Mouse (Mus musculus) adrenal gland, adult 8-10 months (tissue): ENCODE results near the gene Plekhh1. TPM values are rescaled to one million over a fixed set of nuclear protein-coding genes. Genes with fewer than 3 reads are reported as not detected.

Source experiments
- DNase-seq: peaks from one replicate; pipeline ENCODE4 v3.0.0; 2022
- total RNA-seq, 4 experiments: library from RNA; stranded (reverse); gene quantifications; 2 replicates each; pipeline ENCODE4 v1.2.4; 2022

Plekhh1 gene
- total RNA-seq, 4 experiments from 2014 or later, result 2.6 to 6.1 (median 4.3) TPM

GRCm38 (mm10) chr12:79072576-79072975 lies 43.6 kb downstream of the Plekhh1 start:
- DNase-seq, result no peak

GRCm38 (mm10) chr12:79073362-79073761 lies 44.4 kb downstream of the Plekhh1 start:
- no peak for DNase-seq

DNA sequence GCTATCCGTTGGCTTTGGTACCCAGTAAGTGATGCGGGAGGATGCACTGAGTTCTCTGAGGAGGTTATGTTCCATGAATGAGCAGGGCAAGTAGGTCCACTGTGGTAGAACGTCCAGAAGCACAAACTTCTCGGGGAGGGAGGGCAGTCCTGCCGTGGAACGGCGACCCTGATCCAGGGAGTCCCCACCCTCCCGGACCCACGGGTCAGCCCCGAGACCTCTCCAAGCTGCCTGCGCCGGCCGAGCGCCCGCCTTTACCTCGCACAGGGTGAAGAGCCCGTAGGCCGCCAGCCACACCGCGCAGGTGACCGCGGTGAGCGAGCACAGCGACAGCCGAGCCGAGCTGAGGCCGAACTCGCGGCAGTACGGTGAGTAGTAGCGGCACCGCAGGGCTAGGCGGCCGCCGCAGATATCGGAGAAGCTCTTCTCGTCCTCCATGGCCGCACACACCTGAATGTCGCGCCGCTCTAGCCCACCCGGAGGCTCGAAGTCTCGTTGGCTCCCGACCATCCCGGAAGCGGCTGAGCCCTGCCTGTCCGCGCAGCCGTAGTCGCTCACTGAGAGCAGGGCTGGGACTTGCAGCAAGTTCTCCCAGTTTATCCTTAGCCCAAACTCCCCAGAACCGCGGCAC lies 60.3 kb downstream of the Plekhh1 start, which contains the start of gene Pigh:
Gene Pigh, minus strand, starts transcription at position 470 of the 631 bp plus-strand sequence.
- DNase-seq, result peak; percentile 78

DNA sequence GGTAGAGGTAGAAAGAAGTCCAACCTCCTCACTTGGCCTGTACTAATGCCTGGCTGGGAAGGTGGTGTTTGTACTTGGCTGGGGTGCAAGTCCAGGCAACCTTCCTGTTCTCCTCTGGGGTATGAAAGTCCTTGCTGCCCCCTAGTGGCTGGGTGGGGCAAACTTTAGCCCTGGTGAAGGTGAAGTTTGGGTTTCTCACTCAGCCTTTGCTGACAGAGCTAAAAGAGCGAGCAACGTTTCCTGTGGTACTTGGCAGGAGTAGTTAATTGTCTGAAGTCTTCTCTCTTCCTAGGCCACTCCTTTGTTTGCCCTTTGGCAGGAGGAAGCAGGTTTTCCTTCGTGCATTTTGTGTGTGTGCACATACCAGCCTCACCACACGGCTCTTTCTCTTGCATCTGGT lies 63.6 kb downstream of the Plekhh1 start:
- peak; percentile 34 for DNase-seq

- DNase-seq, result no peak
These were observed 68.3 kb downstream of the Plekhh1 start for GRCm38 (mm10) chr12:79097106-79097752.

DNA sequence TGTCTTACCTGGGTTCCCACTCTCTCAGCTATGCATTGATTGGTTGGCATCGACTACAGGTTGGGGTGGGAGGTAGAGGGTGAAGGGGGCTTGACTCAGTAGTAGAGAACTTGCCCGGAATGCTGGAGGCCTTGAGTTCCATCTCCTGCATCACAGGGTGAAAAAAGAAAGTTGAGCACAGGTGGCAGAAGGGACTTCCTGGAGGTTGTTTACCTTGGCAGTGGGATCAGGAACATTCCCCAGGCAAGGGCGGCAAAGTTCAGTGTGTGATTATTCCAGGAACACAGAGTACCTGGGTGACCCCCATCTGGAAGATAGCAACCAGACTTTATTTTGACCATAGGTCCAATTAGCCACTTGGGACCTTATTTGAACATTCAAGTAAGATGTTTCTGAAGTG lies 74.8 kb downstream of the Plekhh1 start:
- DNase-seq, result no peak

DNA sequence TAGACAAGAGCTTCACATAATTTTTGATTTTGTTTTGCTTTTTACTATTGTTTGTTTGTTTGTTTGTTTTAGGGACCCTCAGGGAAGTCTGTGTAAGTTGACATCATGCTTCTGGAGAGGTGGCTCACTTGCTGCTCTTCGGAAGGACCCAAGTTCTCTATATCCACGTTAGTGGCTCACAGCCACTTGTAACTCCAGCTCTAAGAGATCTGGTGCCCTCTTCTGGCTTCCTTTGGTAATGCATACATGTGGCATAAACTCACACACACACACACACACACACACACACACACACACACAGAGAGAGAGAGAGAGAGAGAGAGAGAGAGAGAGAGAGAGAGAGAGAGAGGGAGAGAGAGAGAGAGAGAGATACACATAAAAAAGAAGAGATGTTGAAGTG lies 75.6 kb downstream of the Plekhh1 start:
- no peak for DNase-seq

DNA sequence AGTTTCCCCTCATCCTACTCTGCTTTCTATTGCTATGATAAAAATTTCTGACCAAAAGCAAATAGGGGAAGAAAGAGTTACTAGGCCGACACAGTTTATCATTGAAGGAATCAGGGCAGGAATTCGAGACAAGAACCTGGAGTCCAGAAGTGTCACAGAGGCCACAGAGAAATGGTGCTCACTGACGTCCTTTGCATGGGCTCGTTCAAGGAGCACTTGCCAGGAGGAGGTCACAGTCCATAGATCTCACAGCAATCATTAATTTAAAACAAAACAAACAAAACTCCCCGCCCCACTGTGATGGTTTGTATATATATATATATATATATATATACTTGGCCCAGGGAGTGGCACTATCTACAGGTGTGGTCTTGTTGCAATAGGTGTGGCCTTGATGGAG lies 76.3 kb downstream of the Plekhh1 start:
- DNase-seq, result no peak

GRCm38 (mm10) chr12:79118991-79119390 lies 90.0 kb downstream of the Plekhh1 start:
- DNase-seq, result no peak

GRCm38 (mm10) chr12:79122820-79123219 lies 93.9 kb downstream of the Plekhh1 start:
- no peak for DNase-seq

GRCm38 (mm10) chr12:79130299-79131177 lies 101.6 kb downstream of the Plekhh1 start, which contains the start of gene Arg2:
Arg2 (plus strand) TSS chr12:79130777.
- peak; percentile 22 for DNase-seq

Other genes with a start within 250 kb of the Plekhh1 start
- gene Atp6v1d, start 167.5 kb upstream of the Plekhh1 start, total RNA-seq, result 100 to 1,000 TPM in 1 of 4 experiments, 10 to 100 TPM in 3; 70.1 to 102 (median 92.1) TPM
- gene Eif2s1, start 167.3 kb upstream of the Plekhh1 start, total RNA-seq, result 10 to 100 TPM; 70.3 to 98.8 (median 78.4) TPM
- under 1 TPM in 1 of 4 experiments, not detected in 3; 0.35 TPM for gene Plek2, start 122.2 kb upstream of the Plekhh1 start, total RNA-seq
- gene Tmem229b, start 21.5 kb upstream of the Plekhh1 start, total RNA-seq, result 10 to 100 TPM in 2 of 4 experiments, 1 to 10 TPM in 2; 6.8 to 19.5 (median 11.7) TPM
- gene Pigh, start 60.5 kb downstream of the Plekhh1 start, total RNA-seq, result 10 to 100 TPM; 13.6 to 16.5 (median 14.8) TPM
- under 1 TPM; 0.29 to 0.99 (median 0.67) TPM for gene Arg2, start 101.6 kb downstream of the Plekhh1 start, total RNA-seq
- gene Vti1b, start 143.5 kb downstream of the Plekhh1 start, total RNA-seq, result 100 to 1,000 TPM; 120 to 135 (median 127) TPM
- 10 to 100 TPM; 18.1 to 25.0 (median 21.0) TPM for gene Rdh11, start 163.1 kb downstream of the Plekhh1 start, total RNA-seq
- gene Rdh12, start 179.8 kb downstream of the Plekhh1 start, total RNA-seq, result 1 to 10 TPM in 1 of 4 experiments, under 1 TPM in 3; 0.52 to 1.4 (median 0.65) TPM